Mouse (Mus musculus) layer of hippocampus, adult 2 months (tissue): Measurements from ENCODE around the gene Nadk. TPM values are rescaled to one million over a fixed set of nuclear protein-coding genes. Genes with fewer than 3 reads are reported as not detected.
"Not testable (repeated sequence)": the region's sequence is repeated elsewhere in the genome, so short reads cannot be mapped to it uniquely, and the experiment has no call there.

Source experiments
- DNase-seq, 2 experiments: peaks; one replicate each; pipeline ENCODE4 v3.0.0; 2022; ENCODE audit warnings: low spot score in 2 of 2
- H3K27ac ChIP-seq: fragments of 200-600 bp; 2 replicates; pipeline ENCODE4 v1.8.1; 2022
- H3K4me3 ChIP-seq: fragments of 200-600 bp; 2 replicates; pipeline ENCODE4 v1.8.1; 2022; ENCODE audit warnings: mild to moderate bottlenecking
- CTCF ChIP-seq: fragments of 200-600 bp; conservative IDR thresholded peaks from 2 replicates; pipeline ENCODE4 v1.8.1; 2022; ENCODE audit warnings: antibody characterized with exemption, mild to moderate bottlenecking, moderate library complexity
- total RNA-seq, 2 experiments: library from RNA; stranded (reverse); gene quantifications; 2 replicates each; pipeline ENCODE4 v1.2.3; 2021

Gene Nadk
- total RNA-seq, 2 experiments from 2014 or later = 61.2 to 63.5 TPM

DNA sequence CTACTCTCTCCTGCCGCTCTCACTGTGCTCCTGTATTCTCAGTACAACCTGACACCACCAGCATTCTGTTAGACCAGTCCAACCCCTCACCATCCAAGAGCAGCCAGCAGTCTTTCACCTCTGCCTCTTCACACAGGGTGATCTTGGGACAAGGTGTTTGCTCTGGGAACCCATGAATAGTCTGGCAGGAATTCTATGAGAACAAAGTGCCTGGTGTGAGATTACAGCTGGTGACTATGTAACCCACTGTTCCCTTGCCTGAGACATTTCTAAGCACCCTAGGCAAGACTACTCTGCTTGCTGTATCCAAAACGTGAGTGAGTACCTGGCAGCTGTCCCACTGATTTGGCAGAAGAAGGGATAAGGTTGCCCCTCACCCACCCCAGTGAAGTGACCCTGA, 1.2 kb upstream of the Nadk start:
- Histone ChIP-seq H3K27ac (no peak overlapping the region; the same call in 1 of the 2 replicates), H3K4me3 (no peak overlapping the region)
- TF ChIP-seq CTCF = no peak
- no peak for DNase-seq

DNA sequence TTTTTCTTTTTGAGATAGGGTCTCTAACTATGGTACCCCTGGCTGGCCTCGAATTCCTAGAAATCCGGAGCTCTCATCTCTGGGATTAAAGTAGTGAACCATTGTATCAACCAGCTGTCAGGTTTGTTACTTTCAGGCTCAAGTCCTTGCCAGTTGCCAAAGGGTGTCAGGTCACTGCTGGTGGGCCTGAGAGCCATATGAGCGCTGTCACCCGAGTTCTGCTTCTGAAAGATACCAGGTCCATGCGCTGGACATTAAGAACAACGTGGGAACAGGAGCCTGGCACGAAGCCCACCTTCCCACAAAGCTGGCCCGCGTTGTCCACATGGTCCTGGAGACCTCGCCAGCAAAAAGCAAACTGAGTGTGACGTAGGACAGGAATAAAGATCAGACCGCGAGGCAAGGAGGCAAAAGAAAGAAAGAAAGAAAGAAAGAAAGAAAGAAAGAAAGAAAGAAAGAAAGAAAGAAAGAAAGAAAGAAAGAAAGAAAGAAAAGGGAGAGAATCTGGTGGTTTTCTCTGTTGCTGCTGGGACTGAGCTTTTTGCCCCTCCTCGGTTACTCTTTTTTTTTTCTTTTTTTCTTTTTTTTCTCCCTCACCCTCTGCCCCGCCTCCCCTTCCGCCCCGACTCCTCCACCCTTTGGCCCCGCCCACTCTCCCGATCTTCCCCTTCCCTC, 684 bp downstream of the Nadk start:
- H3K4me3 ChIP-seq = peak overlapping the region; percentile 70
- no peak for TF ChIP-seq CTCF
- DNase-seq = no peak
- peak overlapping the region; percentile 91 for H3K27ac ChIP-seq

DNA sequence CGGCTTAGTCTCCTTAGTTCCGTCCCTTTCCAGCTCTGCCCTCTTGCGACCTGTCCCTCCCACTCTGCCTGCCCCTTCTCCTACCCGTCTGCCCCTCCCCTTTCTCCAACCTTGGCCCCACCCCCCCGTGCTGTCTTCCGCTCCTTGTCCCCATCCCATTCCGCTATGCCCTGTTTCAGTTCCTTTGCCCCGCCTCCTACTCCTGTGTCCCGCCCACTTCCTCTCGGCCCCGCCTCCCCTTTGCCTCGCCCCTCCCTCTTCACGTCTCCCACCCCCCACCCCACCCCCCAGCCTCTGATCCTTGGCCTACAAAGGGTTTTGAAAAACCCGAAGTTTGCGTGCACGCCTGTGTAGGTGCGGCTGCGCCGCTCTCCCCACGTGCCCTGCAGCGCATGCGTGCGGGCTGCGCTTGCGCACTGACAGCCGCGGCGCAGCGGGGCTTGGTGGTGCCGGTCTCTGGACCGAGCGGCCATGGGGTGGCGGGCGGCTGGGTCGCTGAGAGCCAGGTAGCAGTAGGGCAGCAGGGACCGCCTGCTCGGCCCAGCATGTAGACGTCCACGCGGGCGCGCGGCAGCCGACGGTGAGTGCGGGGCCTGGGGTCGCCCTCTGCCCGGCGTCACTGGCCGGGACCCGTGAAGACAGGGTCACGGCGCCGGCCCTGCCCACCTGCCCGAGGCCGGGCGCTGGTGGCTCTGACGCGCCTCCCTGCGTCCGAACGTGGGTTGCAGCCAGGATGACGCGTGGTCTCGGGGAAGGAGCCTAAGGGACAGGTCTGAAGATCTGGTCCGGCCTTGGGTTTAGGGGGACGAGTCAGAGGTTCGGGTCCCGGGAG, 1.4 kb downstream of the Nadk start:
- Histone ChIP-seq H3K4me3 (peak overlapping the region; percentile 70), H3K27ac (peak overlapping the region; percentile 91)
- peak; percentile 90 to 94 for DNase-seq
- TF ChIP-seq CTCF = peak; percentile 61

DNA sequence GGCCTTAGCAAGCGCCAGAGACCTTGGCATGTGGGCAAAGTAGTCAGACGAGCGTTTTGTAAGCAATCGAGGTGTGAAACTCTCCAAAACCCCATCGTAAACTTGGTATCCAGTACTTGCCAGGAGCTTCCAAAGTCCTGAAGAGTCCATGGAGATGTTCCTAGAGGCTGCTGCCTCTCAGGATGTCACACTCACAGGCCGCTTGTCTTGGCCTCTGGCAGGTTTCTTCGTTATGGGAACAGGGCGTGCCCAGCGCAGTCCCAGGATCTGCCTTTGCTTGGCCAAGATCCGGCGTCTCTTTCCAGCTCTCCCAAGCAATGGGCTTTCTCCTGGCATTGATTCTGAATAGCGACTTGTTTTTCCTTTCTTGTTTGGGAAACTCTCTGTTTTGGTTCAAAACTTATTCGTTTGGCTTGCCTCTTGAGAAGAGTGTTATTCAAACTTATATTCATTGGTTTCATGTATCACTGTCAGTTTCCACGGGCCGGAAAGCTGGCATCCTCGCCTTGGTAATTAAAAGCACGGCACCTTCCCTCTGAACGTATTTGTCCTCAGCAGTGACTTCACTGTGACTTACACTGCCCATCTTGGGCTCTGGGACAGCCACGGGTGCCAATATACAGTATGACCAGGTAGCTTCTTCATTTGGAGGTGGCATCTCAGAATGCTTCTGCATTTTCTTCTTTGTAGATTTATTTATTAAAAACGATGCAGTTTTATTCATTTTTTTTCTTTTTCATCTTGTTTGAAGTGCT, 2.3 kb downstream of the Nadk start:
- Histone ChIP-seq H3K4me3 (peak overlapping the region; percentile 70), H3K27ac (peak overlapping the region; percentile 91)
- no peak for TF ChIP-seq CTCF
- no peak for DNase-seq

DNA sequence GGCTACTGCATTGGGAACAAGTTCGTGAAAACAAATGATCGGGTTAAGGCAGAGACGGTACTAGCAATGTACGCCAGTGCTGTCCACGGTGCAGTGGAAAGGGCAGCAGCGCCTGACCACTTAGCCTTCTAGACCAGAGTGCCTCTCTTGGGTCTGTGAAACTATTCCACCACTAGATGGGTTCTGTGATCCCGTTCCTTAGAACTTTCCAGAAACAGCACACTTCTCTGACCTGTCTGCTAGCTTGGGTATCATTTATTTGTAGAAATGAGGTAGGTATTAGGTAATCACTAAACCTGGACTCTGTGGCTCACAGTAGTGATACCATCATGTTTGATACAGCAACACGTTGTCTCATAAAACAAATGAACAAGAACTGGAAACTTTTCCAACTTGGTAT, 4.4 kb downstream of the Nadk start:
- no peak for TF ChIP-seq CTCF

DNA sequence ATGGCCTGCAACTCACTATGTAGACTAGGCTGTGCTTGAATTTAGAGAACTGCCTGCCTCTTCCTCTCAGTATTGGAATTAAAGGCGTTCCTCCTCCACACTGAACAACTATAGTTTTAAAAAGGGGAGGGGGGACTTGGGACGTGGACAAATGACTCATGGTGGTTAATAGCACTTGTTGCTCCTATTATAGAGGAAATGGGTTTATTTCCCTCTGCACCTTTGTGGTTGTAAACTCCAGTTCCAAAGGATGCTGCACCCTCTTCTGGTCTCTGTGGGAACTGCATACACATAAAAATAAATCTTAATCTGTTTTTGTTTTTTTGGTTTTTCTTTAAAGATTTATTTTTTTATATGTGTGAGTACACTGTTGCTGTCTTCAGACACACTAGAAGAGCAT, 6.0 kb downstream of the Nadk start:
- H3K4me3 ChIP-seq = no peak overlapping the region
- peak; percentile 87 for TF ChIP-seq CTCF
- no peak for DNase-seq
- H3K27ac ChIP-seq = no peak overlapping the region

More for the DNA sequence above, 4.4 kb downstream of the Nadk start:
- Histone ChIP-seq H3K27ac (no peak overlapping the region), H3K4me3 (no peak overlapping the region)
- DNase-seq = no peak

DNA sequence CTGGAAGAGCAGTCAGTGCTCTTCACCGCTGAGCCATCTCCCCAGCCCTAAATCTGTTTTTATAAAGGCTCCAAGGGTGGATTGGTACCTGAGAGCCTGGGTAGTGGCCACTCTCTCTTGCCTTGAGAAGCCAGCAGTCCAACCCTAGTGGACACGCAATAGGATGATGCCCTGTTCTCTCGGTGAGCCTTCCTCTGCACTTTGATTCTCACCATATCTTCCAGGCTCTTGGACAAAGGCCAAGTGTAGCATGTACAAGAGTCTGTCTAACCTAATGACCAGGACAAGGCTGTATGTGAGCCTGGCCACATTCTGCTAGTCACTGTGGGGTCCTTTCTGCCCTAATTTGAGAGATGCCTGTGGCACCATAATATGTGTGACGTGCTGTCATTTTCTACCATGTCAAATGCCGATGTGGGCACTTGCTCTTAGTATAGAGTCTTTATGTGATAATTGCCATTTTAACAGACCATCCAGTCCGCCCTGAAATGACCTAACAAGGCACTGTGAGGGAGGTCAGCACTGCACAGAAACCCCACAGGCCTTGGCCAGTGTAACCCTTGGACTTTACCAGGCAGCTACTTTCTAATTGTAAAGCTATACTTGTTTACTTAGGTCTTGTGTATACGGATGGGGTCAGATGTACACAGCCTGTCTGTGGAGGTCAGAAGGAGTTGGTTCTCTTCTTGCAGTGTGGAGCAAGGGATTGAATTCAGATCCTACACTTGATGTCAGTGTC, 6.6 kb downstream of the Nadk start:
- no peak for TF ChIP-seq CTCF
- Histone ChIP-seq H3K4me3 (no peak overlapping the region), H3K27ac (no peak overlapping the region)
- no peak for DNase-seq

DNA sequence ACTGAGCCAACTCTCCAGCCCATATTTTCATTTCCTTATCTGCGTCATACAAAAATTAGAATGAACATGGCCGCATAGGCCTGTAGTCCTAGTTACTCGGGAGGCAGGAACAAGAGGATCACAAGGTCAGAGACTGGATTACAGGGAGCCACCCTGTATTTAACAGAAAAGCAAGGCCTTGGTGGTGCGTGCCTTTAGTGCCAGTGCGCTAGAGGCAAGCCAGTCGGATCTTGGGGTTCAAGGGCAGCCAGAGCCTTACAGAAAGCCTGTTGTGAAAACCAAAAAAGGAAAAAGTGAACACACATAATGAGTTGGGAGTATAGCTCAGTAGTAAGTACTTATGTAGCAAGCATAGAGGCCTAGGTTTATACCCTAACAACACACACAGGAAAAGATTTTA, 7.6 kb downstream of the Nadk start:
- no peak for TF ChIP-seq CTCF

DNA sequence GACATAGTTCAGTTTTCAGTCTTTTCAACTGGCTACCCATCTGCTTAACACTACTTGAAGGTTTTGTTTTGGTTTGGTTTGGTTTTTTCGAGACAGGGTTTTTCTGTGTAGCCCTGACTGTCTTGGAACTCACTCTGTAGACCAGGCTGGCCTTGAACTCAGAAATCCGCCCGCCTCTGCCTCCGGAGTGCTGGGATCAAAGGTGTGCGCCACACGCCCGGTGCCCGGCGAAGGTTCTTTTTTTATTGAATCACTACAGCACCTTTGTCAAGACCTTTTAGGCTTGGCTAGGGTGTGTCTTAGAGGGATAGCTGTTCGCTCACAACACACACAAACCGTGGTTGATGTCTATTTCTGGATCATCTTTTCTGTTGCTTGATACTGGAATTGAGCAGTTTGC, 8.1 kb downstream of the Nadk start:
- DNase-seq, H3K27ac ChIP-seq, H3K4me3 ChIP-seq: not testable (repeated sequence)

More for the DNA sequence above, 7.6 kb downstream of the Nadk start:
- H3K4me3 ChIP-seq = no peak overlapping the region
- H3K27ac ChIP-seq = no peak overlapping the region
- DNase-seq = no peak

DNA sequence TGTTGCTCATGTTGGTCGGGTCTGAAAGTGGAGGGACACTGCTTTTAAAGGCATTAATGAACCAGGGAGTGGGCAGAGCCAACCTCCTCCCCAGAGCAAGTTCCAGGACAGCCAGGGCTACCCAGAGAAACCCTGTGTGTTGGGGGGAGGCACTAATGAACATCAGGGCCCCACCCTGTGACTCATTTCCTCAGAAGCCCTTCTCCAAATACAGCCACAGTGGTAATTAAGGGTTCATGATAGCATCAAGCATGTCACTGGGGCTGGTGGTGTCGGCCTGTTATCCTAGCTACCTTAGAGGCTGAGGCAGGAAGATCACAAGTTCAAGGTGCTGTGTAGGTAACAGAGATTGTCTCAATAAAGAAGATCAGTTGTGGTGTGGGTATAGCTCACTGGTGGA, 9.3 kb downstream of the Nadk start:
- DNase-seq = no peak
- no peak overlapping the region for H3K27ac ChIP-seq
- no peak for TF ChIP-seq CTCF
- H3K4me3 ChIP-seq = no peak overlapping the region

DNA sequence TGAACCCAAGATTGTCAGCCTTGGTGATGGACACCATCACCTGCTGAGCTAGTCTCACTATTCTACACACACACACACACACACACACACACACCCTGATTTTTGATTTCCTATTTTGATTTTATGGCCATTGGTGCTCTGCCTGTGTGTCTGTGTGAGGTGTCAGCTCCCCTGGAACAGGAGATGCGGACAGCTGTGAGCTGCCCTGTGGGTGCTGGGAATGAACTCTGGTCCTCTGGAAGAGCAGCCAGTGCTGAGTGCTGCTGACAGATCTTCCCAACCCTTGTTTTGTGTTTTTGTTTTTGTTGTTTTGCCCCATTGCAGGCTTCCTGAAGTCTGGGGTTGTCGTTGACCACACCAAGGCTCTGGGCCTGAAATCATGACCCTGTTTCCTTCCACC, 11.0 kb downstream of the Nadk start:
- TF ChIP-seq CTCF = no peak
- no peak overlapping the region for H3K27ac ChIP-seq
- no peak overlapping the region for H3K4me3 ChIP-seq
- DNase-seq = no peak

DNA sequence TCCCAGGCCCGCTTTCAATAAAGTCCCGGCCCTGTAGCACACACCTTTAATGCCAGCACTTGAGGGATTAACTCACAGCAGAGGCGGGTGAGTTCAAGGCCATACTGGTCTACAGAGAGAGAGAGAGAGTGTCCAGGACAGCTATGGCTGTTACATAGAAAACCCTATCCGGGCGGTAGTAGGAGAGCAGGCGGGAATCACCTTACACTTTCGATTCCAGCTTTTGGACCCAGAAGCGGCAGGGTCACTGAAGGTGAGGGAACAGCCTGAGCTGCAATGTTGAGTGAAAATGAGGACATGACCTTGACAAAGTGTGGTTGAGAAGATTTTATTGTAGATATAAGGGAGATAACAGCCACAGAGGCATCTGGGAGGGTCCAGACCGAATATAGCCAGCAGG, 11.7 kb downstream of the Nadk start:
- no peak for TF ChIP-seq CTCF
- DNase-seq = no peak

More for the DNA sequence above, 11.7 kb downstream of the Nadk start:
- Histone ChIP-seq H3K27ac (no peak overlapping the region), H3K4me3 (no peak overlapping the region)
